Mouse (Mus musculus) forebrain, embryonic 12.5 days (tissue): Measurements from ENCODE around the gene Fam163a. TPM values are rescaled to one million over a fixed set of nuclear protein-coding genes. Genes with fewer than 3 reads are reported as not detected.
A peak's percentile ranks its signal among the peaks of the same experiment; 100 is the strongest.
"Not testable (repeated sequence)": the region's sequence is repeated elsewhere in the genome, so short reads cannot be mapped to it uniquely, and the experiment has no call there.

Experiments
- ATAC-seq: fragments of 200-750 bp; cut with Nextera tagmentation; 2 replicates; pipeline ENCODE4 v1.8.0; 2017; ENCODE audit warnings: moderate TSS enrichment; ENCODE audit not compliant: low FRiP score
- H3K27ac ChIP-seq: fragments of 300-500 bp; sonication (generic); 2 replicates; pipeline ENCODE4 v1.5.1; 2016; ENCODE audit warnings: mild to moderate bottlenecking
- H3K27me3 ChIP-seq: fragments of 300-500 bp; sonication (generic); 2 replicates; pipeline ENCODE4 v1.6.1; 2016; ENCODE audit warnings: mild to moderate bottlenecking
- H3K36me3 ChIP-seq: fragments of 300-500 bp; sonication (generic); replicated peaks from 2 replicates; pipeline ENCODE4 v1.6.1; 2016; ENCODE audit warnings: mild to moderate bottlenecking
- H3K4me1 ChIP-seq: fragments of 300-500 bp; sonication (generic); 2 replicates; pipeline ENCODE4 v1.6.1; 2016
- H3K4me2 ChIP-seq: fragments of 300-500 bp; sonication (generic); 2 replicates; pipeline ENCODE4 v1.6.1; 2016; ENCODE audit warnings: mild to moderate bottlenecking, moderate library complexity
- H3K4me3 ChIP-seq: fragments of 300-500 bp; sonication (generic); replicated peaks from 2 replicates; pipeline ENCODE4 v1.5.1; 2016; ENCODE audit warnings: mild to moderate bottlenecking
- H3K9ac ChIP-seq: fragments of 300-500 bp; sonication (generic); 2 replicates; pipeline ENCODE4 v1.6.1; 2016; ENCODE audit warnings: mild to moderate bottlenecking
- H3K9me3 ChIP-seq: fragments of 300-500 bp; sonication (generic); 2 replicates; pipeline ENCODE4 v1.6.1; 2016
- WGBS: fragments of 180-500 bp; shearing (Covaris S2); methylation state at CpG from one replicate; pipeline ENCODE4 v1.1.7; 2016; 5-methylcytosine and 5-hydroxymethylcytosine counted together
- polyA plus RNA-seq: library from polyadenylated mRNA; unstranded; fragments of >200 nt; fragmentation: Nextera tagmentation; extraction: Ambion mirVana; gene quantifications from 2 replicates; pipeline ENCODE4 v1.2.1, GENCODE M21; 2016

The Fam163a gene
- 2.7 and 3.7 TPM in 2 replicates for polyA plus RNA-seq

DNA sequence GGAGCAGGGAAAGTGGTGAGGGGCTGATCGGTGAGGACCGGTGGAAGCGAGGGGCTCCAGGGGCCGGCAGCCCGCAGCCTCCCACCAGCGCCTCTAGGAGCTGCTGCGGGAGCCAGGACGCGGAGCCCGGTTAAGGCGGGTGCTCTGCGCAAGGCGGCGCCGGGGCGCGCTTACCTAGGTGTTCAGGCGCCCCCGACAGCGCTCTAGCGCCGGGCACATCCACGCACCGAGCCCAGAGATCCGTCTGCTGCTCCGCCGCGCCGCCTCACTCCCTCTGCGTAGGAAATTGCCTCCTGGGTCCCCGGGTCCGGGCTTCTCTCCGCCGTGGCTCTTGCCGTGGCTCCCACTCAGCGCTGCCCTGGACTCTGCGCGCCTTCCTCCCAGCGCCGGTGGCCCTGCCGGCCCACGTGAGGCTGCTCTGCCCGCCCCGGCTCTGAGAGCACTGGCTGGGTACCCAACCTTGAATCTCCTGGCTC is at the start of gene Fam163a:
Gene Fam163a (minus strand): TSS at position 371 of the 476 bp plus-strand sequence.
- under 1% methylated on average over 37 of the region's 44 CpGs for WGBS
- Histone ChIP-seq H3K4me2 (peak within 1 kb of the TSS; percentile 79), H3K4me1 (peaks cover 27% of the 10 kb centered on the region), H3K36me3 (no peaks in the 10 kb centered on the region), H3K9me3 (no peaks in the 10 kb centered on the region), H3K4me3 (peak within 1 kb of the TSS; percentile 45), H3K27ac (no peak within 1 kb of the TSS), H3K27me3 (peaks cover 66% of the 10 kb centered on the region), H3K9ac (peak within 1 kb of the TSS; percentile 48)
- peak; percentile 65 for ATAC-seq

GRCm38 (mm10) chr1:156251096-156251495 is 46.3 kb upstream of the Fam163a start:
- H3K36me3 ChIP-seq, H3K27ac ChIP-seq, H3K9me3 ChIP-seq, H3K4me1 ChIP-seq, H3K9ac ChIP-seq, H3K27me3 ChIP-seq, ATAC-seq, H3K4me3 ChIP-seq, H3K4me2 ChIP-seq: not testable (repeated sequence)
- 89% methylated on average over 4 of the region's 4 CpGs for WGBS

GRCm38 (mm10) chr1:156247893-156248292 is 43.1 kb upstream of the Fam163a start:
- WGBS: 83% methylated on average over 3 of the region's 3 CpGs
- no peak overlapping the region for H3K4me3 ChIP-seq
- no peak for ATAC-seq
- H3K27me3 ChIP-seq: no peaks in the 10 kb centered on the region
- H3K9me3 ChIP-seq: no peaks in the 10 kb centered on the region
- no peaks in the 10 kb centered on the region for H3K4me1 ChIP-seq
- H3K4me2 ChIP-seq: no peak overlapping the region
- no peak overlapping the region for H3K9ac ChIP-seq
- H3K36me3 ChIP-seq: no peaks in the 10 kb centered on the region
- no peak overlapping the region for H3K27ac ChIP-seq

DNA sequence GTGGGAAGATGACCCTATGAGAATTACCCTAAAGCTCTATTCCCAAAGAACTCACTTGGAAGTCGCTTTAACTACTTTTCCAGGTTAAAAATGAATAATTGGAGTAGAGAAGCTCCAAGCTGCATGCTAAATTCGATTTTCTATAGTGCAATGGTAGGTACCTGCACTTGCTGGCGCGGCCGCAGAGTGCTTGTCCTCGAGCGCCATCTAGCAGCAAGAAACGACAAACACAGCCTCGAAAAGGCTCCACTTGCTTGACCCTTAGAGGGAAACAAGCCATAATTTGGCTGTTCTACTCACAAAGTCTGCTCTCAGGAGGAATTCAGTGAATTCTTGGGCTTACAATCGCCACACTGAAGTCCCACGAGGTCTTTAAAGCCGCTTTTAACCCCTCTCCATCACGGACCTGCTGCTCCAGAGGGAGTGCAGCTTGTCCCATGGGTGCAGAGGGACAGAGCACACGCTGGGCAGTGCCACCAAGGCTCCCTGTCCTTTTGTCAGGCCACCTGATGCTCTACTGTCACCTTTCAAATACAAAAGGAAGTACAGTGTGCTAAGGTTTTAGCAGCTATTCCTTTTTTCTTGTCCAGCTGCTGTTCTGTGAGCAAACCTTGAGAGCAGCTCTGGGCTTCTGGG is 37.0 kb upstream of the Fam163a start:
- no peaks in the 10 kb centered on the region for H3K36me3 ChIP-seq
- H3K4me2 ChIP-seq: no peak overlapping the region
- H3K4me1 ChIP-seq: 0 out of 2 replicates have a peak, but pooled peaks cover 3% of the 10 kb centered on the region
- no peak overlapping the region for H3K4me3 ChIP-seq
- no peak overlapping the region for H3K9ac ChIP-seq
- peaks cover 5% of the 10 kb centered on the region; the same call in 1 of the 2 replicates for H3K27me3 ChIP-seq
- no peak for ATAC-seq
- 9% methylated on average over 14 of the region's 14 CpGs for WGBS
- no peak overlapping the region for H3K27ac ChIP-seq
- no peaks in the 10 kb centered on the region for H3K9me3 ChIP-seq

- peaks cover 5% of the 10 kb centered on the region; the same call in 1 of the 2 replicates for H3K27me3 ChIP-seq
- H3K36me3 ChIP-seq: no peaks in the 10 kb centered on the region
- WGBS: 40% methylated on average over 2 of the region's 2 CpGs
- no peak overlapping the region for H3K27ac ChIP-seq
- 0 out of 2 replicates have a peak, but pooled peaks cover 3% of the 10 kb centered on the region for H3K4me1 ChIP-seq
- no peak overlapping the region for H3K4me3 ChIP-seq
- no peak overlapping the region for H3K9ac ChIP-seq
- H3K9me3 ChIP-seq: no peaks in the 10 kb centered on the region
- ATAC-seq: no peak
- H3K4me2 ChIP-seq: no peak overlapping the region
Observed at GRCm38 (mm10) chr1:156241035-156241434, 36.2 kb upstream of the Fam163a start.

DNA sequence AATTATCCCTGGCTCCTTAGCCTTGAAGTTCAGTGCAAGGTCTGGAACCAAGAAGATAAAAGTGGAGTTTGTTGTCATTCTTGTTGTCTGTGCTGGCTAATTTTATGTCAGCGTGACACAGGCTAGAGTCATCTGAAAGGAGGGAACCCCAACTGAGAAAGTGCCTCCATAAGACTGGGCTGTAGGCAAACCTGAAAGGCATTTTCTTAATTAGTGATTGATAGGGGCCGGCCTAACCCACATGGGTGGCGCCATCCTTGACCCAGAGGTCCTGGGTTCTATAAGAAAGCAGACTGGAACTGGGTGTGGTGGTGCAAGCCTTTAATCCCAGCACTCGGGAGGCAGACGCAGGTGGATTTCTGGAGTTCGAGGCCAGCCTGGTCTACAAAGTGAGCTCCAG is 26.3 kb upstream of the Fam163a start:
- 90% methylated on average over 6 of the region's 6 CpGs for WGBS
- H3K9me3 ChIP-seq: no peaks in the 10 kb centered on the region
- ATAC-seq: no peak
- peaks cover 6% of the 10 kb centered on the region; the same call in 1 of the 2 replicates for H3K4me1 ChIP-seq
- H3K9ac ChIP-seq: no peak overlapping the region
- H3K27ac ChIP-seq: 0 out of 2 replicates have a peak overlapping the region, but pooled peaks have one; percentile 25
- H3K36me3 ChIP-seq: no peaks in the 10 kb centered on the region
- H3K27me3 ChIP-seq: no peaks in the 10 kb centered on the region
- H3K4me2 ChIP-seq: no peak overlapping the region
- H3K4me3 ChIP-seq: no peak overlapping the region

DNA sequence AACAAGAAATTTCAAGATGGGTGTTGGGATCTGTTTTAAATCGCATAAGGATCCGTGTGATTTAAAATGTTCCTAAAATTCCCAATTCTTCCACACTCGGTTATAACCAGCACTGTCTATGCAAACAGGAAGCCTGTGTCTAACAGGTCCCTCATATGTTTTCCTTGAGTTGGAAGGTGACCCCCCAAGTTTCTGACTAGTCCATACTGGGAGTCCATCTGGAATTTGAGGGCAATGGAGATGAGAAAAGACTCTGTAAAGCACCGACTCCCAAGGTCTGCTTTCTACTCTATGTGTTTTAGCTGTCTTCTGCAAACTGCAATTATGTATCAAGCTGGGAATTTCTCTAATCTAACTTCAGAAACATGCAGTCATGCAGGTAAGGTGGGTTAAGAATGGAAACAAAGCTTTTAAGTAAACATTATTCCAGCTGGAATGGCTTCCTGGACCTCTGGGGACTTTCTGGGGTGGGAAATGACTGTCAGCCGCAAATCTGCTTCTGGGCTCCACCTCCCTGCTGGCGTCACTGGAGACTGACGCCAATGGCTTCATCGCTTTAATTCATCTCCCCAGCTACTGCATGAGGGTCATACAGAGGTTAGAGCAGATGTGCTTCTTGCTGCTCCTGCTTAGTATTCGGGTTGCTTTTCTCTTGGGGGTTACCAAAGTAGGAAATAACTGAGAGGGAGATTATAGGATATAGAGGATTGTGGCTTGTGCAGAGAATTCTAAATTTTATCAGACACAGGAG is 25.7 kb upstream of the Fam163a start:
- Histone ChIP-seq H3K4me2 (no peak overlapping the region), H3K4me3 (no peak overlapping the region), H3K9me3 (no peaks in the 10 kb centered on the region), H3K27ac (0 out of 2 replicates have a peak overlapping the region, but pooled peaks have one; percentile 25), H3K9ac (no peak overlapping the region), H3K4me1 (peaks cover 6% of the 10 kb centered on the region; the same call in 1 of the 2 replicates), H3K36me3 (no peaks in the 10 kb centered on the region), H3K27me3 (no peaks in the 10 kb centered on the region)
- WGBS: 49% methylated on average over 9 of the region's 9 CpGs
- no peak for ATAC-seq

DNA sequence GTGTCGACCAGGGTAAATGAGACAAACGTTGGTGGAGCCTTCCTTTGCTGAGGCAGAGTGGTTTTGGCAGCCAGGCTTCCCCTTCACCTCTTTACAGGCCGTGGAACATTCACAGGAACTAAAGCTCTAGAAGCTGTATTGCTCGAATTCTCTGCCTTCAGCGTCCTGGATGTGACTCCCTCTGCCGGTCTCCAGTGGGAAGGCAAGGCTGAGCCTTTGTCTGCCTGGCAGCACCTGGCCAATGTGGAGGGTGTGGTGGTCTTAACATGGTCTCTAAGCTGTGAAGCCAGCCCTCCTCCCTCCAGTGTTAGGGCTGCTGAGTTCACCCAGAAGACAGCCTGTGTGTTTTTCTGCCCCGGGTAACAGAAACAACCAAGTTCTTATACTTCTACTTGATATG is 24.6 kb upstream of the Fam163a start:
- no peak overlapping the region for H3K4me3 ChIP-seq
- H3K27me3 ChIP-seq: no peaks in the 10 kb centered on the region
- H3K36me3 ChIP-seq: no peaks in the 10 kb centered on the region
- no peak for ATAC-seq
- no peak overlapping the region for H3K9ac ChIP-seq
- no peak overlapping the region for H3K4me2 ChIP-seq
- no peaks in the 10 kb centered on the region for H3K9me3 ChIP-seq
- 28% methylated on average over 7 of the region's 7 CpGs for WGBS
- no peak overlapping the region for H3K27ac ChIP-seq
- peaks cover 6% of the 10 kb centered on the region; the same call in 1 of the 2 replicates for H3K4me1 ChIP-seq

- Histone ChIP-seq H3K9ac (no peak overlapping the region), H3K27ac (no peak overlapping the region), H3K4me2 (no peak overlapping the region), H3K9me3 (no peaks in the 10 kb centered on the region), H3K36me3 (no peaks in the 10 kb centered on the region), H3K4me3 (no peak overlapping the region), H3K4me1 (peaks cover 6% of the 10 kb centered on the region; the same call in 1 of the 2 replicates), H3K27me3 (no peaks in the 10 kb centered on the region)
- WGBS: 92% methylated on average over 4 of the region's 4 CpGs
- no peak for ATAC-seq
Observed at GRCm38 (mm10) chr1:156228728-156229127, 23.9 kb upstream of the Fam163a start.

DNA sequence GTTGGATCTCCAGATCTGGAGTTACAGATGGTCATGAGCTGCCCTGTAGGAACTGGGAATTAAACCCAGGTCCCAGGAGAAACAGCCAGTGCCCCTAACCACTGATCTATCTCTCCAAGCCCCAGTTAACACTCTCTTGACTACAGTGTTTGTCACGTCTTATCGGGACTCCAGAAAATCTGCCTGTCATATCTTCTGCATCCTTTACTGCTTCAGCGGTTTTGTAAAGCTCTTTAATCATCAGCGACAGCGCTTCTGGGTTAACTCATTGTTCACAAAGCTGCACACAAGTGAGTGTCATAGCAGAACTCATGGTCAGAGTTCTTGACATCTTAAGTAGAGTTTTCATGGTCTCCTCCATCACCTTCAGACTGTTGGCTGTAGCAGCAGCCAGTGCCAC is 22.1 kb upstream of the Fam163a start:
- H3K27ac ChIP-seq: no peak overlapping the region
- H3K9me3 ChIP-seq: no peaks in the 10 kb centered on the region
- ATAC-seq: no peak
- no peaks in the 10 kb centered on the region for H3K36me3 ChIP-seq
- no peak overlapping the region for H3K4me2 ChIP-seq
- H3K9ac ChIP-seq: no peak overlapping the region
- 74% methylated on average over 5 of the region's 5 CpGs for WGBS
- no peak overlapping the region for H3K4me3 ChIP-seq
- peaks cover 22% of the 10 kb centered on the region for H3K4me1 ChIP-seq
- no peaks in the 10 kb centered on the region for H3K27me3 ChIP-seq

GRCm38 (mm10) chr1:156222205-156223000 is 17.6 kb upstream of the Fam163a start:
- Histone ChIP-seq H3K9me3 (no peaks in the 10 kb centered on the region), H3K9ac (no peak overlapping the region), H3K4me1 (peaks cover 22% of the 10 kb centered on the region), H3K4me2 (no peak overlapping the region), H3K27ac (peak overlapping the region; percentile 6; the same call in 1 of the 2 replicates), H3K4me3 (no peak overlapping the region), H3K27me3 (no peaks in the 10 kb centered on the region), H3K36me3 (no peaks in the 10 kb centered on the region)
- no peak for ATAC-seq
- WGBS: 62% methylated on average over 13 of the region's 13 CpGs

DNA sequence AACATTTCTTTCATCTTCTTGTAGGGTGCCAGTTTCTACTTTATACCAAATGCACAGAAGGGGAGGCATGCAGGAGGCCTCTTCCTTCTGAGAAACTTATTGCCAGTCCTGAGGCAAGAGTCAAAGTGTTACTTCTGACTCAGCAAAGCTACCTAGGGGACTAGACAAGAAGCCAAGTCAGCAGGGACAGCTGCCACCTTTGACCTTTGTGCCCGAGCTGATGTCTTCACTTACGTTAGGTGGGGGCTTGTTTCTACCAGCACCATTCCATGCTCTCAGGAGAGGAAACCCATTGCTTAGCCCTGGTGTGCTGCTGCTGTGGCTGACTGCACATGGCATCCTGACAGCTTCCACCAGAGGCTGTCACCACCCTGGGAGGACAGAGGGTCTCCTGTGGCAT is 16.5 kb upstream of the Fam163a start:
- Histone ChIP-seq H3K4me1 (peaks cover 22% of the 10 kb centered on the region), H3K9me3 (no peaks in the 10 kb centered on the region), H3K36me3 (no peaks in the 10 kb centered on the region), H3K4me2 (no peak overlapping the region), H3K27me3 (no peaks in the 10 kb centered on the region), H3K4me3 (no peak overlapping the region), H3K9ac (no peak overlapping the region), H3K27ac (no peak overlapping the region)
- ATAC-seq: no peak
- WGBS: 61% methylated on average over 2 of the region's 2 CpGs
